Mouse (Mus musculus) layer of hippocampus, adult 9-10 months (tissue): ENCODE results near the gene Calm1.

ENCODE experiments used
- DNase-seq: peaks from one replicate; pipeline ENCODE4 v3.0.0; 2022; ENCODE audit warnings: low spot score

The Calm1 gene

GRCm38 (mm10) chr12:100225196-100225595 lies 26.0 kb downstream of the Calm1 start:
- DNase-seq, result no peak

- no peak for DNase-seq
Observed at GRCm38 (mm10) chr12:100226073-100226472, 26.8 kb downstream of the Calm1 start.

GRCm38 (mm10) chr12:100226621-100227020 lies 27.4 kb downstream of the Calm1 start:
- DNase-seq, result no peak

GRCm38 (mm10) chr12:100228041-100228725 lies 28.9 kb downstream of the Calm1 start:
- no peak for DNase-seq

- no peak for DNase-seq
Observed at GRCm38 (mm10) chr12:100234201-100234600, 35.0 kb downstream of the Calm1 start.

DNA sequence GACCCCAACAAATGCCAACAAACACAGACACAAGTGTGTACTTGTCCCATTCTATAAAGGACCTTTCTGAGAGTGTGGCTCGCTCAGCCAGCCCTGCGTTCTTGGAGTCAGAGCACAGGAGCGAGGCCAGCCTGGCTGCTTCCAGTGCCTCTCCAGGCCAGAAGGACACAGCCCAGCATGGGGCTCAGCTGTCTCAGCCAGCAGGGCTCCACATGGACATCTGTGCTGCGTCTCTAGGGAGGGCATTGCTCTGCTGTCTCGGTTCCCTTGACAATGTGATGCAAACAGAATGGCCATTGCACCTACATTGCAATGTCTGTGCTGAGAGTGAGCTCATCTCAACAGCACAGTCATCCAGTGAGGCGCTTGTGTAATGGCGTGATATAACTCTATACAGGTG lies 35.7 kb downstream of the Calm1 start:
- no peak for DNase-seq

- DNase-seq, result no peak
Observed at GRCm38 (mm10) chr12:100235423-100235822, 36.2 kb downstream of the Calm1 start.

- DNase-seq, result no peak
Observed at GRCm38 (mm10) chr12:100239404-100239803, 40.2 kb downstream of the Calm1 start.

- DNase-seq, result no peak
Observed at GRCm38 (mm10) chr12:100239807-100240206, 40.6 kb downstream of the Calm1 start.

DNA sequence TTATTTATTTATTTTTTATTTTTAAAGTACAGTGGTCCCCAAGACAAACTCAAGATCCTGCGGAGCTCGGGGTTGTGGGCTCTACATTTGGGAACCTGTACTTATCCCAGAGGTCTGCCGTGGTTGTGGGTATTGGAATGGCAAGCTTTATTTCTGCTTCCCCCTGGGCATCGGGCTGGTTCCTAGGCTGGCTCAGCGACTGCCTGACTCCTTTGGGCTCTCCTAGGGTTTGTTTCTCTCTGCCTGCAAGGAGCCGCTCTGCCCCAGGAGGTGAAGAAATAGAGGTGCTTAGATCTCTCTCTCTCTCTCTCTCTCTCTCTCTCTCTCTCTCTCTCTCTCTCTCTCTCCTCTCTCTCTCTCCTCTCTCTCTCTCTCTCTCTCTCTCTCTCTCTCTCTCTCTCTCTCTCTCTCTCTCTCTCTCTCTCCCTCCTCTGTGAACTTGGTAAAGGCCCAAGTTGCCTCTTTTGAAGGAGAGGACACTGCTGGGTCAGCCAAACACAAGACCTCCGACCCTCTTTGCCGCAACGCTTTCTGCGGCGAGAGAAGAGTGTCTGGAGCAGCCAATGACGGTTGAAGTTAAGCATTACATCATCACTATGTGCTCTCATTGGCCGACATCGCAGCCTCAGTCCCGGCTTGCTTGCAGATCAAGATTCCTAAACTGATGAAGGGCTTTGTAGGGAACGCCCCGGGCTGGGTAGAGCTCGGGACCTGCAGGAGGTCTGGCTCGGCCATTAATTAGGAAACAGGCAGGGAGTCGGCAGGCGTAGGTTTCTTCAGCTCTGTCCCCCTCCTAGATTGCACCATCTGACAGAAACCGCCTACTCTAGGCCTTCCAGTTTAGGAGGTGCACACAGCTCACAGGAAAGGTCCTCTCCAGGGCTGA lies 42.9 kb downstream of the Calm1 start:
- peak; percentile 63 for DNase-seq

GRCm38 (mm10) chr12:100244580-100244979 lies 45.3 kb downstream of the Calm1 start:
- no peak for DNase-seq

DNA sequence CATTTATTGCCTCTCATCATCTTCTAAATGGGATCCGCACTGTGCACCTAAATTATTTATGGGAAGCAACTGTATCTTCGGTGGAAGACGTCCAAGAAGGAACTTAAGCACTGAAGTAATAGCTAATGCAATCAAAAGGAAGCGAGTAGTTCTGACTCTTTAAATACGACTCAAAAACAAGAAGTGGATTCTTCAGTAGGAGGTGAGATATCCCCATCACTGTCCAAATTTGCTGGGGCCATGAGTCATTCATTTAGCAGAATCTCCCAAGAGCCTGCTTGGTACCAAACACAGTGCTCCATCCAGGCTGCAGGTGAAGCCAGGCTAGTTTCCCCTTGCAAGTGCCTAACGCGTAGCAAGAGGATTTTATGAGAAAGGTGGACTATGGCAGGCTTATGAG lies 49.9 kb downstream of the Calm1 start:
- no peak for DNase-seq

DNA sequence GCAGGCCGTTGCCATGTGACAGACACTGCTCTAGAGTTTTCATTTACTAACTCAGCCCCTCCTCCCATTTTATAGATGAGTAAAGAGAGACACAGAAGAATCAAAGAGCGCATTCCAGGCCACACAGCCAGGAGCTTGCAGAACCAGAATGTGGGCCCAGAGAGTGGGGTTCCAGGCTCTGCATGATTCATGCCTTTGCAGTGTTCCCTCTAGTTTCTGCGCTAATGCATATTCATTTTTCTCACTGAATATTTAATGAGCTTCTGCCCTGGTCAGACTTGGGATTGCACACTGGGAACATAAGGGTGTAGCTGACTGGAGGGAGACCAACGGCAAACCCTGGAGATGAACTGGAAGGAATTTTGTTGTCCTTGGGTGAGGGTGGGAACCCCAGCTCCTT lies 55.2 kb downstream of the Calm1 start:
- no peak for DNase-seq

GRCm38 (mm10) chr12:100255441-100255949 lies 56.3 kb downstream of the Calm1 start:
- no peak for DNase-seq

- DNase-seq, result no peak
Observed at GRCm38 (mm10) chr12:100257779-100258178, 58.5 kb downstream of the Calm1 start.
